Mouse (Mus musculus): ENCODE measurements around the gene Rep15.

DNA sequence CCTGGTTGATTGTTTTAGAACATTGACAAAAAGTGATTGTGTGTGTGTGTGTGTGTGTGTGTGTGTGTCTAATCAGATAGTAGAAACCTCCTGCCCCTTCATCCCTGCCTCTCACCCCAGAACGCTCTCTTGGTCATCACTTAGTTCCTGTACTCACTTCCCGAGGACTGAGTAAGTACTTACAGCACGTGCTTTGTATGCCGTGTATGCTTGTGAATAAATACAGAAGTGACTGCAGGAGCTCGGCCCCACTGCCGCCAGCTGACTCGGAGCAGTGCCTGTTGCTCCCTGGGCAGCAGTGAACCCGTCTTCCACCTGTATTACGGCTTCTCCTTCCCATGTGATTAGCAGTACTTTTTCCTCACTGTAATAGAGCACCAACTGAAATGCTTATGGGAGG lies 20.1 kb downstream of the Rep15 start:
- TF ChIP-seq POLR2A (IDR thresholded peaks at IDR 0.05; ENCODE audit: insufficient read depth, low read length) (no peak), CTCF (IDR thresholded peaks at IDR 0.05; ENCODE audit: low read depth, low read length) (no peak)
